Mouse (Mus musculus) CH12.LX (cell line): Measurements from ENCODE around the gene Spink2.

ENCODE experiments used
- CHD2 ChIP-seq: IDR thresholded peaks from 2 replicates; pipeline ENCODE4 v1.6.1; 2011; ENCODE audit warnings: low read length, improper control_type of control experiment
- CTCF ChIP-seq, 2 experiments: IDR thresholded peaks in 1 of 2; conservative IDR thresholded peaks in 1 of 2; 2 replicates each; pipeline ENCODE4 v1.5.1; 2011 to 2012; ENCODE audit warnings: low read depth in 2 of 2, low read length in 2 of 2, improper control_type of control experiment in 1 of 2, inconsistent platforms in 1 of 2, mild to moderate bottlenecking in 1 of 2, moderate library complexity in 1 of 2
- EP300 ChIP-seq: IDR thresholded peaks from 2 replicates; pipeline ENCODE4 v1.6.1; 2011; ENCODE audit warnings: low read length, improper control_type of control experiment
- ETS1 ChIP-seq: conservative IDR thresholded peaks from 2 replicates; pipeline ENCODE4 v1.6.1; 2012; ENCODE audit warnings: low read depth, mild to moderate bottlenecking, inconsistent platforms, low read length, improper control_type of control experiment, moderate library complexity
- GABPA ChIP-seq: IDR thresholded peaks from 2 replicates; pipeline ENCODE4 v1.6.1; 2012; ENCODE audit warnings: low read depth, low read length, improper control_type of control experiment, inconsistent platforms; ENCODE audit not compliant: insufficient replicate concordance
- JUN ChIP-seq: IDR thresholded peaks from 2 replicates; pipeline ENCODE4 v1.6.1; 2011; ENCODE audit warnings: low read depth, mild to moderate bottlenecking, low read length, improper control_type of control experiment, moderate library complexity; ENCODE audit not compliant: insufficient read depth
- MAFK ChIP-seq: IDR thresholded peaks from 2 replicates; pipeline ENCODE4 v1.6.1; 2011; ENCODE audit warnings: low read length, improper control_type of control experiment; ENCODE audit not compliant: insufficient replicate concordance
- MXI1 ChIP-seq: IDR thresholded peaks from 2 replicates; pipeline ENCODE4 v1.6.1; 2011; ENCODE audit warnings: mild to moderate bottlenecking, low read depth, low read length, improper control_type of control experiment
- POLR2A ChIP-seq: IDR thresholded peaks from 2 replicates; pipeline ENCODE4 v1.6.1; 2011; ENCODE audit warnings: low read depth, mild to moderate bottlenecking, improper control_type of control experiment, low read length
- USF1 ChIP-seq: IDR thresholded peaks from 2 replicates; pipeline ENCODE4 v1.6.1; 2014; ENCODE audit warnings: low read depth, mild to moderate bottlenecking, inconsistent platforms, low read length, improper control_type of control experiment
- ZC3H11A ChIP-seq: IDR thresholded peaks from 2 replicates; pipeline ENCODE4 v1.6.1; 2012; ENCODE audit warnings: low read depth, mild to moderate bottlenecking, inconsistent platforms, low read length, improper control_type of control experiment

DNA sequence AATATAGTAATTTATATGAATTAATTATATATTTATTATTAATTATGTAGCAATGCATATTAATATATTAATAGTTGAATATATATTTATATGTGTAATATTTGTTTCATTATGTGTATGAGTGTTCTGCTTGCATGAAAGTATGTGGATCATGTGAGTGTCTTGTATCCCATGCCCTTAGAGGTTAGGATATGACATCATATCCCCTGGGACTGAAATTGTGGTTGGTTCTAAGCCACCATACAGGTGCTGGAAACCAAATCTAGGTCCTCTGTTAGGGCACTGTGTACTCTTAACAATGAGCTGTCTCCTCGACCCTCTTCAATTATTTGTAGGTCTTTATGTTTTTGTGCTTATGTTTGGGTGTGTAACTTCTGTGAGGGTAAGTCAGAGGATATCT is 41.9 kb upstream of the Spink2 start:
- peak; percentile 87 for TF ChIP-seq JUN
- peak; percentile 86 for TF ChIP-seq EP300
- no peak for TF ChIP-seq CTCF (conservative IDR thresholded peaks at IDR 0.05 in 1 of 2, IDR thresholded peaks at IDR 0.05 in 1 of 2; ENCODE audit: low read depth in 2 of 2, low read length in 2 of 2)
- no peak for TF ChIP-seq POLR2A
- no peak for TF ChIP-seq MXI1
- TF ChIP-seq USF1: no peak
- TF ChIP-seq ZC3H11A: no peak
- peak; percentile 53; the same call in 1 of the 2 replicates for TF ChIP-seq MAFK
- TF ChIP-seq GABPA: no peak
- peak; percentile 86 for TF ChIP-seq ETS1
- no peak for TF ChIP-seq CHD2
